Mouse (Mus musculus) adrenal gland, adult (tissue): ENCODE results near the gene Ubxn7.
A peak's percentile ranks its signal among the peaks of the same experiment; 100 is the strongest.

ENCODE experiments used
- DNase-seq, 2 experiments: peaks; one replicate each; pipeline ENCODE4 v3.0.0; 2022 to 2023; ENCODE audit warnings: low spot score in 1 of 2; ENCODE audit not compliant: inconsistent age in 2 of 2

The Ubxn7 gene

GRCm38 (mm10) chr16:32379575-32379974 is 47.5 kb downstream of the Ubxn7 start:
- no peak for DNase-seq

GRCm38 (mm10) chr16:32382901-32383300 is 50.8 kb downstream of the Ubxn7 start:
- DNase-seq, result no peak

GRCm38 (mm10) chr16:32384885-32385284 is 52.8 kb downstream of the Ubxn7 start:
- no peak for DNase-seq

- no peak for DNase-seq
Measured at GRCm38 (mm10) chr16:32386826-32387225, 54.8 kb downstream of the Ubxn7 start.

- DNase-seq, result no peak
Measured at GRCm38 (mm10) chr16:32389049-32389448, 57.0 kb downstream of the Ubxn7 start.

GRCm38 (mm10) chr16:32389841-32390240 is 57.8 kb downstream of the Ubxn7 start:
- no peak for DNase-seq

GRCm38 (mm10) chr16:32390882-32391281 is 58.8 kb downstream of the Ubxn7 start:
- DNase-seq, result no peak

- DNase-seq, result peak in 1 of 2 experiments; percentile 54
Measured at GRCm38 (mm10) chr16:32395679-32396540, 63.9 kb downstream of the Ubxn7 start.

- DNase-seq, result peak in 1 of 2 experiments; percentile 36
Measured at GRCm38 (mm10) chr16:32396541-32396835, 64.4 kb downstream of the Ubxn7 start.

GRCm38 (mm10) chr16:32398206-32398605 is 66.1 kb downstream of the Ubxn7 start:
- peak in 1 of 2 experiments; percentile 85 for DNase-seq

GRCm38 (mm10) chr16:32400267-32400666 is 68.2 kb downstream of the Ubxn7 start, which contains the start of gene Tm4sf19:
Gene Tm4sf19, plus strand, starts transcription at chr16:32400506.
- peak in 1 of 2 experiments; percentile 55 for DNase-seq

GRCm38 (mm10) chr16:32401335-32401965 is 69.4 kb downstream of the Ubxn7 start:
- peak in 1 of 2 experiments; percentile 33 for DNase-seq

- no peak for DNase-seq
Measured at GRCm38 (mm10) chr16:32402818-32403217, 70.8 kb downstream of the Ubxn7 start.

- DNase-seq, result no peak
Measured at GRCm38 (mm10) chr16:32405716-32406115, 73.7 kb downstream of the Ubxn7 start.

GRCm38 (mm10) chr16:32406671-32407070 is 74.6 kb downstream of the Ubxn7 start:
- no peak for DNase-seq

- no peak for DNase-seq
Measured at GRCm38 (mm10) chr16:32407730-32408129, 75.7 kb downstream of the Ubxn7 start.

GRCm38 (mm10) chr16:32417457-32417856 is 85.4 kb downstream of the Ubxn7 start:
- DNase-seq, result no peak

- DNase-seq, result peak; percentile 96 to 97
Measured at GRCm38 (mm10) chr16:32419517-32420483, 87.7 kb downstream of the Ubxn7 start, which contains the start of gene Tctex1d2. Gene Tctex1d2, plus strand, starts transcription at chr16:32419702.

GRCm38 (mm10) chr16:32427506-32427905 is 95.4 kb downstream of the Ubxn7 start:
- DNase-seq, result no peak

GRCm38 (mm10) chr16:32430474-32431046 is 98.5 kb downstream of the Ubxn7 start, which contains the start of gene Pcyt1a:
Gene Pcyt1a, plus strand, starts transcription at chr16:32430921.
- peak; percentile 93 to 98 for DNase-seq
